Mouse (Mus musculus): Measurements from ENCODE around the gene Sprn. TPM values are rescaled to one million over a fixed set of nuclear protein-coding genes. Genes with fewer than 3 reads are reported as not detected.

Gene Sprn
- polyA plus RNA-seq, 1 experiment from 2014 or later = 1.2 TPM

DNA sequence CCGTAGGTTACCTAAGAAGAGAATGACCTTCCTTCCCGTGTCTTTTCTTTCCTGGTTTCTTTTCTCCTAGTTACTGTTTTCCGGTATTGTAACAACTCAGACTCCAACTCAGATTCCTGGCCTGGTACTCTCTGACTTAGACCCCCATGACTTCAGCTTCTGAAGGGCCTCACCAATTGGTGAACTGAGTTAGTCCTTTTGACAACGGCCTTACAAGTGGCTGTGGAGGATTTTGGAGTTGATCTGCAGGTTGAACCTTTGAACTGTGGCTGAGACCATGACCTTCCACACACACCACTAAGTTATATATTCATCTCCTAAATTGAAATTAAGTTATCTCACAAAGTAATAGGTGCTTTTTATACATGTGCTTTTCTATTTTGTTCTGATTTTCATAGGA lies 29.5 kb upstream of the Sprn start:
- Histone ChIP-seq H3K4me1 (no peaks in the 10 kb centered on the region), H3K4me3 (no peak overlapping the region), H3K4me2 (replicated peaks) (no peak overlapping the region), H3K27me3 (no peaks in the 10 kb centered on the region), H3K9ac (no peak overlapping the region), H3K27ac (no peak overlapping the region), H3K36me3 (no peaks in the 10 kb centered on the region), H3K9me3 (no peaks in the 10 kb centered on the region)
- 84% methylated on average over 4 of the region's 4 CpGs for WGBS
- ATAC-seq (ENCODE audit: insufficient number of reproducible peaks, insufficient read depth, low FRiP score, low TSS enrichment) = no peak

DNA sequence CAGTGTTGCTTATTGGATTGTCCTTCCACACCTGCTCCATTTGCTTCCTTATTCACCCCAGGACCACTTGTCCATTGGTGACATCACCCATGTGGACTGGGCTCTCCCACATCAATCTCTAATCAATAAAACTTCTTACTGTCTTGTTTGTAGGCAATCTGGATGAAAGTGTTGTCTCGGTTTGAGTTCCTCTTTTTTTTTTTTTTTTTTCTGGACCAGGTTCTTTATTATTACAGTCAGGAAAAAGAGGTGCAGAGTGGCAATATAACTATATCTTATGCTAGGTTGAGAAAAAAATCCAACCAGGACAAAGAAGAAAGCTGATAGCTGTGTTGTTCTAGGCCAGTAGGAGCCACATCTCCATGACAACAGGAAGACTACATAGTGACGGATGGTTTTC lies 26.0 kb upstream of the Sprn start:
- Histone ChIP-seq H3K4me2 (replicated peaks) (no peak overlapping the region), H3K9me3 (no peaks in the 10 kb centered on the region), H3K9ac (no peak overlapping the region), H3K4me1 (no peaks in the 10 kb centered on the region), H3K27me3 (no peaks in the 10 kb centered on the region), H3K27ac (no peak overlapping the region), H3K36me3 (no peaks in the 10 kb centered on the region), H3K4me3 (no peak overlapping the region)
- 83% methylated on average over 2 of the region's 2 CpGs for WGBS
- ATAC-seq (ENCODE audit: insufficient number of reproducible peaks, insufficient read depth, low FRiP score, low TSS enrichment) = no peak

DNA sequence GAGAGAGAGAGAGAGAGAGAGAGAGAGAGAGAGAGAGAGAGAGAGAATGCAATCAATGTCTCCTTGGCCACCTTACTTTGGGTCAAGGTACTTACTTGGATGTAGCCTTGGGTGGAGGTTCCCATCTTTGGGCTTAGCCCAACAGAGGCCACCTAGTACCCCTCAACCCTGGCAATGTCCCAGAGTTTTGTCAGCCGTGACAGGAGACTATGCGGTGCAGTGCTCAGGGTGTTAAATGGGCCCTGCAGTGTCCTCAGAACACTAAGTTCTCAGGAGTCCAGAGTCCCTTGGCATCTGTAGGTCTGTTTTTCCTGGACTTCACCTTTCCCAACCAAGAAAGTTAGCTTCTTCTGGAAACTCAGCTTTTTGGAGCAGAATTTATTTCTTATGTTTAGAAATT lies 24.5 kb upstream of the Sprn start:
- H3K36me3 ChIP-seq = no peaks in the 10 kb centered on the region
- no peak overlapping the region for H3K4me2 ChIP-seq (replicated peaks)
- H3K27me3 ChIP-seq = no peaks in the 10 kb centered on the region
- no peak overlapping the region for H3K9ac ChIP-seq
- ATAC-seq (ENCODE audit: insufficient number of reproducible peaks, insufficient read depth, low FRiP score, low TSS enrichment) = no peak
- no peaks in the 10 kb centered on the region for H3K4me1 ChIP-seq
- H3K9me3 ChIP-seq = no peaks in the 10 kb centered on the region
- no peak overlapping the region for H3K4me3 ChIP-seq
- no peak overlapping the region for H3K27ac ChIP-seq
- WGBS = 92% methylated on average over 2 of the region's 2 CpGs

DNA sequence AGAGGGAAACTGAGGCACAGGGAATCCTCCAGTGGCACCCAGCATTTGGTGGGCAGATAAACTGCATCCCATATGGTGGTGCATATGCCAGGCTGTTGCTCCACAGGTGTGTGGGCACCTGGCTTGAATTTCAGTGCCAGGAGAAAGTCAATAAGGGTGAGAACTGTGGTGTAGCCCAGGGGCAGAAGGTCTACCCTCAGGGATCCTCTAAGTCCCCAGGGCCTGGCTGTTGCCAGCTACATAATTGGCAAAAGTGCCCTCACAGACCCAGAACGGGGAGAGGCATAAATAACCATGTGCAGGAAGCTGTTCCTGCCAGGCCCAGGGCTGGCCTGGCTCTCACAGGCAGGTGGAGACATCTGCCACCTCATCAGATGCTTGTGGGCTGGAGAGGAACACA lies 18.3 kb upstream of the Sprn start, which contains the start of gene Olfr523:
TSS of gene Olfr523 (plus strand) at position 282 of the 400 bp plus-strand sequence.
- Histone ChIP-seq H3K4me2 (replicated peaks) (no peak within 1 kb of the TSS), H3K36me3 (no peaks in the 10 kb centered on the region), H3K4me3 (no peak within 1 kb of the TSS), H3K9ac (no peak within 1 kb of the TSS), H3K27me3 (no peaks in the 10 kb centered on the region), H3K4me1 (no peaks in the 10 kb centered on the region), H3K27ac (no peak within 1 kb of the TSS), H3K9me3 (no peaks in the 10 kb centered on the region)
- WGBS = 55% methylated on average over 1 of the region's 1 CpGs
- ATAC-seq (ENCODE audit: insufficient number of reproducible peaks, insufficient read depth, low FRiP score, low TSS enrichment) = no peak

- Histone ChIP-seq H3K27me3 (no peaks in the 10 kb centered on the region), H3K4me2 (replicated peaks) (no peak overlapping the region), H3K27ac (no peak overlapping the region), H3K4me3 (no peak overlapping the region), H3K9me3 (no peaks in the 10 kb centered on the region), H3K9ac (no peak overlapping the region), H3K36me3 (no peaks in the 10 kb centered on the region), H3K4me1 (no peaks in the 10 kb centered on the region)
- no peak for ATAC-seq (ENCODE audit: insufficient number of reproducible peaks, insufficient read depth, low FRiP score, low TSS enrichment)
- WGBS = 91% methylated on average over 3 of the region's 3 CpGs
Observed at GRCm38 (mm10) chr7:140170863-140171262, 16.2 kb upstream of the Sprn start.

GRCm38 (mm10) chr7:140169386-140169785 lies 14.7 kb upstream of the Sprn start:
- 70% methylated on average over 4 of the region's 4 CpGs for WGBS
- Histone ChIP-seq H3K9ac (no peak overlapping the region), H3K4me3 (no peak overlapping the region), H3K4me1 (no peaks in the 10 kb centered on the region), H3K27ac (no peak overlapping the region), H3K4me2 (replicated peaks) (no peak overlapping the region), H3K36me3 (no peaks in the 10 kb centered on the region), H3K27me3 (no peaks in the 10 kb centered on the region), H3K9me3 (no peaks in the 10 kb centered on the region)
- no peak for ATAC-seq (ENCODE audit: insufficient number of reproducible peaks, insufficient read depth, low FRiP score, low TSS enrichment)

DNA sequence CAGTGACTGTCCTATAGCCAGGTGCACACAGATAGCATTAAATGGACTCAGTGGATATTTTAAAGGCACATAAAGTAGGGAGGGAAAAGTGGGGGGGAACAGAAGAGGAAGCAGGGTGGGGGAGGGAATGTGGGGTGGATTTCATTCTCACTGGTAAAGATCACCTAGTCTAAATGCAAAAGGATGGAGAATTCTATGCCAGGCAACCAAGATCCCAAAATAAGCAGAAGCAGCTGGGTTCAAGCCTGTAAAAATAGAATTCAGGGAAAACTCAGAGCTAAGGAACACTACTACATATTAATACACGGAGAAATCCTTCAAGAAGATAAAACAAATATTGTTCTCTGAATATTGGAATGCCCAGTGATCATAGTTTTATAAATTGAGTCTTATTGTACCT lies 13.3 kb upstream of the Sprn start:
- Histone ChIP-seq H3K27ac (no peak overlapping the region), H3K9ac (no peak overlapping the region), H3K4me1 (no peaks in the 10 kb centered on the region), H3K4me3 (no peak overlapping the region), H3K9me3 (no peaks in the 10 kb centered on the region), H3K36me3 (no peaks in the 10 kb centered on the region), H3K4me2 (replicated peaks) (no peak overlapping the region), H3K27me3 (no peaks in the 10 kb centered on the region)
- ATAC-seq (ENCODE audit: insufficient number of reproducible peaks, insufficient read depth, low FRiP score, low TSS enrichment) = no peak
- 83% methylated on average over 1 of the region's 1 CpGs for WGBS

DNA sequence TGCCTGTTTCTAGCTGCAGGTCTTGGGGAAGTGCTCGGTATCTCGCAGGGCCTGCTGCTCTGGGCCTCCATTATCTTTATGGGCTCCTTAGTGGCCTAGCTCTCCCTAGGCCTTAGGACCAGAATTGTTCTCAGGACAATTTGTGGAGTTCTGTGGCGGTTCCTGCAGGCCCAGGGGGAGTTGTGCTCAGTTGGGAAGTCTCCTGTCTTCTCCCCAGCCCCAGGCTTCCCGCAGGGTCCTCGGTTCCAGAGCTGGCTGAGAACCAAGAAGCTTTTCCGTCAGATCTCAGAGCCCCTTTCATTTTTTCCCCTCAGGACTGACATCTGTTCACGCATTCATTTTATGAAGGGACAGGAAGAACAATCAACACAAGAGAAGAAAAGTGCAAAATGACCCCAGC lies 10.0 kb upstream of the Sprn start, which contains the start of gene Olfr522:
TSS of gene Olfr522 (minus strand) at position 101 of the 400 bp plus-strand sequence.
- Histone ChIP-seq H3K36me3 (no peaks in the 10 kb centered on the region), H3K4me3 (no peak within 1 kb of the TSS), H3K9ac (no peak within 1 kb of the TSS), H3K4me2 (replicated peaks) (no peak within 1 kb of the TSS), H3K4me1 (no peaks in the 10 kb centered on the region), H3K27me3 (no peaks in the 10 kb centered on the region), H3K27ac (no peak within 1 kb of the TSS), H3K9me3 (no peaks in the 10 kb centered on the region)
- no peak for ATAC-seq (ENCODE audit: insufficient number of reproducible peaks, insufficient read depth, low FRiP score, low TSS enrichment)
- 78% methylated on average over 7 of the region's 7 CpGs for WGBS

DNA sequence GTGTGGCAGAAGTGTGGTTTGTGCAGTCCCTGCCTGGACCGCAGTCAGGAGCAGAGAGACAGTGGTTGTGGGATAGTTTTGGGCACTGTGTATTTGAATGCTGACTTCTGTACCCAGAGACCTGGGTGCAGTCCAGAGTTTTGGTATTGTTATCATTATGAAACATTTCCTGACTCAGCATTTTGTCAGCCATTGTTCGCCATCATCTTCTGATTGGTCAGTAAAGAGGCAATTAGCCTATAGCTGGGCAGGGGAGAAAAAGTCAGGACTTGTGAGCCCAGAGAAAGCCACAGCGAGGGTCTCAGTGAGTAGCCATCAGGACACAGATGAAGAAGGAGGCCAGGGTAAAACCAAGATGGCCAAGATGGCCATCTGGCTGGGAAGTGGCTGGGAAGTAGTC lies 5.7 kb upstream of the Sprn start:
- 78% methylated on average over 3 of the region's 3 CpGs for WGBS
- Histone ChIP-seq H3K27me3 (peaks cover under 1% of the 10 kb centered on the region), H3K4me1 (no peaks in the 10 kb centered on the region), H3K9ac (no peak overlapping the region), H3K9me3 (no peaks in the 10 kb centered on the region), H3K4me2 (replicated peaks) (no peak overlapping the region), H3K36me3 (no peaks in the 10 kb centered on the region), H3K27ac (no peak overlapping the region), H3K4me3 (no peak overlapping the region)
- ATAC-seq (ENCODE audit: insufficient number of reproducible peaks, insufficient read depth, low FRiP score, low TSS enrichment) = no peak

GRCm38 (mm10) chr7:140153829-140154217 lies 854 bp downstream of the Sprn start:
- Histone ChIP-seq H3K4me3 (peak overlapping the region; percentile 32), H3K27me3 (peaks cover 33% of the 10 kb centered on the region), H3K4me1 (peaks cover 11% of the 10 kb centered on the region), H3K9ac (no peak overlapping the region), H3K36me3 (0 out of 2 replicates have a peak, but pooled peaks cover 4% of the 10 kb centered on the region), H3K4me2 (replicated peaks) (peak overlapping the region; percentile 57), H3K9me3 (no peaks in the 10 kb centered on the region), H3K27ac (no peak overlapping the region)
- WGBS = 25% methylated on average over 4 of the region's 4 CpGs
- 0 out of 2 replicates have a peak, but pooled peaks have one; percentile 52 for ATAC-seq (ENCODE audit: insufficient number of reproducible peaks, insufficient read depth, low FRiP score, low TSS enrichment)

DNA sequence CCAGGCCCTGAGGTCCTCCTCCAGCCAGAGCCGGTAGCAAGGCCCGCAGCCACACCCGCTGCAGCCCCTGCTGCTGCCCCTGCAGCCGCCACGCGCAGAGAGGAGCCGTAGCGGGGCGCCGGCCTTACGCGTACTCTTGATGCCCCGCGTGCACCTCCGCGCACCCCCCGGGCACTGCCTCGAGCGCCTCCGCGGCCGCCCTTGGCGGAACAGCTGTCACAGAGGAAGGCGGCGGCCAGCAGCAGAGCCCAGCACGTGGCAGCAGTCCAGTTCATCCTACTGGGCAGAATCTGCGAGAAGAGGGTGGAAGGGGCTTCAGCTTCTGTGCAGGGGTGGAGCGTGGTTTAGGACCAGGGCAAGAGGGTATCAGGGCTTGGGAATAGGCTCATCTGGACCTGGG lies 1.3 kb downstream of the Sprn start:
- H3K27me3 ChIP-seq = peaks cover 33% of the 10 kb centered on the region
- peaks cover 11% of the 10 kb centered on the region for H3K4me1 ChIP-seq
- no peaks in the 10 kb centered on the region for H3K9me3 ChIP-seq
- peak overlapping the region; percentile 49 for H3K4me2 ChIP-seq (replicated peaks)
- 0 out of 2 replicates have a peak, but pooled peaks cover 4% of the 10 kb centered on the region for H3K36me3 ChIP-seq
- no peak for ATAC-seq (ENCODE audit: insufficient number of reproducible peaks, insufficient read depth, low FRiP score, low TSS enrichment)
- 3% methylated on average over 28 of the region's 28 CpGs for WGBS
- H3K9ac ChIP-seq = peak overlapping the region; percentile 35
- H3K4me3 ChIP-seq = peak overlapping the region; percentile 26
- H3K27ac ChIP-seq = no peak overlapping the region

- no peak overlapping the region for H3K4me3 ChIP-seq
- H3K4me2 ChIP-seq (replicated peaks) = no peak overlapping the region
- no peaks in the 10 kb centered on the region for H3K4me1 ChIP-seq
- no peaks in the 10 kb centered on the region for H3K9me3 ChIP-seq
- H3K27me3 ChIP-seq = no peaks in the 10 kb centered on the region
- no peak overlapping the region for H3K27ac ChIP-seq
- H3K36me3 ChIP-seq = 0 out of 2 replicates have a peak, but pooled peaks cover 4% of the 10 kb centered on the region
- ATAC-seq (ENCODE audit: insufficient number of reproducible peaks, insufficient read depth, low FRiP score, low TSS enrichment) = no peak
- WGBS = 80% methylated on average over 4 of the region's 4 CpGs
- no peak overlapping the region for H3K9ac ChIP-seq
Observed at GRCm38 (mm10) chr7:140144550-140144949, 10.1 kb downstream of the Sprn start.

- Histone ChIP-seq H3K36me3 (no peaks in the 10 kb centered on the region), H3K27me3 (no peaks in the 10 kb centered on the region), H3K9me3 (no peaks in the 10 kb centered on the region), H3K4me2 (replicated peaks) (no peak overlapping the region), H3K4me3 (no peak overlapping the region), H3K9ac (no peak overlapping the region), H3K27ac (no peak overlapping the region), H3K4me1 (peaks cover 5% of the 10 kb centered on the region; the same call in 1 of the 2 replicates)
- 5% methylated on average over 14 of the region's 14 CpGs for WGBS
- no peak for ATAC-seq (ENCODE audit: insufficient number of reproducible peaks, insufficient read depth, low FRiP score, low TSS enrichment)
Observed at GRCm38 (mm10) chr7:140141350-140141749, 13.3 kb downstream of the Sprn start.
